Mouse (Mus musculus) hindbrain, embryonic 14.5 days (tissue): ENCODE measurements at regions not wholly inside any gene's neighbourhood (a gene's known extent, or its start where the extent isn't known, plus 50 kb on each side); places are given as distances from the start of the nearest gene placed in this dataset.

ENCODE experiments used
- ATAC-seq: fragments of 200-750 bp; cut with Nextera tagmentation; 2 replicates; pipeline ENCODE4 v1.8.0; 2017; ENCODE audit warnings: moderate number of reproducible peaks, mild to moderate bottlenecking, moderate TSS enrichment, moderate library complexity; ENCODE audit not compliant: low FRiP score
- DNase-seq: peaks from one replicate; pipeline ENCODE4 v3.0.0-alpha.2; 2015; ENCODE audit warnings: low spot score
- H3K27ac ChIP-seq: fragments of 300-500 bp; sonication (generic); 2 replicates; pipeline ENCODE4 v1.5.1; 2014; ENCODE audit warnings: mild to moderate bottlenecking, moderate library complexity
- H3K27me3 ChIP-seq: fragments of 300-500 bp; sonication (generic); 2 replicates; pipeline ENCODE4 v1.6.1; 2014; ENCODE audit warnings: mild to moderate bottlenecking, low read length, mixed read lengths; ENCODE audit not compliant: control insufficient read depth, insufficient read depth
- H3K36me3 ChIP-seq: fragments of 300-500 bp; sonication (generic); replicated peaks from 2 replicates; pipeline ENCODE4 v1.6.1; 2014; ENCODE audit not compliant: control insufficient read depth, insufficient read depth
- H3K4me1 ChIP-seq: fragments of 300-500 bp; sonication (generic); replicated peaks from 2 replicates; pipeline ENCODE4 v1.6.1; 2014; ENCODE audit warnings: antibody characterized with exemption, low read length, mixed read lengths; ENCODE audit not compliant: control insufficient read depth, insufficient read depth
- H3K4me2 ChIP-seq: fragments of 300-500 bp; sonication (generic); replicated peaks from 2 replicates; pipeline ENCODE4 v1.6.1; 2014; ENCODE audit warnings: mild to moderate bottlenecking, moderate library complexity
- H3K4me3 ChIP-seq: fragments of 300-500 bp; sonication (generic); replicated peaks from 2 replicates; pipeline ENCODE4 v1.5.1; 2014; ENCODE audit warnings: mild to moderate bottlenecking, low read length
- H3K9ac ChIP-seq: fragments of 300-500 bp; sonication (generic); 2 replicates; pipeline ENCODE4 v1.6.1; 2014
- H3K9me3 ChIP-seq: fragments of 300-500 bp; sonication (generic); 2 replicates; pipeline ENCODE4 v1.6.1; 2016; ENCODE audit warnings: low read length; ENCODE audit not compliant: control insufficient read depth
- WGBS: fragments of 180-500 bp; shearing (Covaris S2); extraction: QIAGEN DNeasy Blood & Tissue Kit; methylation state at CpG from one replicate; pipeline ENCODE4 v1.1.7; 2014; 5-methylcytosine and 5-hydroxymethylcytosine counted together

- no peaks in the 10 kb centered on the region for H3K4me1 ChIP-seq
- H3K27me3 ChIP-seq, result no peaks in the 10 kb centered on the region
- WGBS, result 60% methylated on average over 2 of the region's 2 CpGs
- no peak overlapping the region for H3K4me3 ChIP-seq
- no peaks in the 10 kb centered on the region for H3K36me3 ChIP-seq
- no peak for DNase-seq
- no peak overlapping the region for H3K27ac ChIP-seq
- H3K9me3 ChIP-seq, result no peaks in the 10 kb centered on the region
- H3K9ac ChIP-seq, result no peak overlapping the region
- no peak for ATAC-seq
- H3K4me2 ChIP-seq, result no peak overlapping the region
These were observed 317.3 kb upstream of the Epha4 start for GRCm38 (mm10) chr1:77832174-77832573.

GRCm38 (mm10) chr1:77824716-77825387 lies 310.0 kb upstream of the Epha4 start:
- no peak overlapping the region for H3K4me2 ChIP-seq
- H3K9ac ChIP-seq, result no peak overlapping the region
- DNase-seq (no peak), ATAC-seq (no peak)
- H3K36me3 ChIP-seq, result no peaks in the 10 kb centered on the region
- H3K27ac ChIP-seq, result peak overlapping the region; percentile 1
- no peaks in the 10 kb centered on the region for H3K27me3 ChIP-seq
- WGBS, result 39% methylated on average over 5 of the region's 5 CpGs
- peaks cover 14% of the 10 kb centered on the region for H3K4me1 ChIP-seq
- H3K9me3 ChIP-seq, result no peaks in the 10 kb centered on the region
- no peak overlapping the region for H3K4me3 ChIP-seq

- H3K4me2 ChIP-seq, result peak overlapping the region; percentile 33
- H3K27me3 ChIP-seq, result no peaks in the 10 kb centered on the region
- DNase-seq (no peak), ATAC-seq (no peak; the same call in 1 of the 2 replicates)
- no peaks in the 10 kb centered on the region for H3K9me3 ChIP-seq
- no peak overlapping the region for H3K9ac ChIP-seq
- no peaks in the 10 kb centered on the region for H3K36me3 ChIP-seq
- H3K27ac ChIP-seq, result peak overlapping the region; percentile 63
- 16% methylated on average over 10 of the region's 10 CpGs for WGBS
- no peak overlapping the region for H3K4me3 ChIP-seq
- peaks cover 14% of the 10 kb centered on the region for H3K4me1 ChIP-seq
These were observed 309.2 kb upstream of the Epha4 start for GRCm38 (mm10) chr1:77823801-77824687.

- Histone ChIP-seq H3K4me2 (no peak overlapping the region), H3K9ac (no peak overlapping the region), H3K9me3 (no peaks in the 10 kb centered on the region), H3K4me1 (peaks cover 14% of the 10 kb centered on the region), H3K27me3 (no peaks in the 10 kb centered on the region), H3K27ac (no peak overlapping the region), H3K36me3 (no peaks in the 10 kb centered on the region), H3K4me3 (no peak overlapping the region)
- WGBS, result 85% methylated on average over 2 of the region's 2 CpGs
- ATAC-seq (no peak), DNase-seq (no peak)
These were observed 305.2 kb upstream of the Epha4 start for GRCm38 (mm10) chr1:77820101-77820500.

DNA sequence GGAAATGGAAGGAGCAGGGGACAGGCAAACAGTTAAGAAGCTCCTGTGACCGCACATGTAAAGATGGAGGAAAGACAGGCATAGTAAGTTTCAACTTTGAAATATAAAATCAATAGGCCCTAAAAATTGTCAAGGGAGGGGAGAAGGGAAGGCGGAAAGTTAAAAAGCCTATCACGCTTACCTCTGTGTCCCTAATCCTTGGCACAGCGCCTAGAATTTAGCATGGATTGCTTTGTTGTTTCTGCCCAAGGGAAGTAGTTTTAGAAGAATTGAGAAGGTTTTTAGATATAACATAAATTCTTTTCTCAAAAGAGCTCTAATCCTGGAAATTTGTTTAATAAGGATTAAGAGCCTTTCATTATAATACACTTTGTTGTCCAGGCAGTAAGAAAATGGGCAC lies 300.6 kb upstream of the Epha4 start:
- no peak overlapping the region for H3K9ac ChIP-seq
- DNase-seq, result no peak

DNA sequence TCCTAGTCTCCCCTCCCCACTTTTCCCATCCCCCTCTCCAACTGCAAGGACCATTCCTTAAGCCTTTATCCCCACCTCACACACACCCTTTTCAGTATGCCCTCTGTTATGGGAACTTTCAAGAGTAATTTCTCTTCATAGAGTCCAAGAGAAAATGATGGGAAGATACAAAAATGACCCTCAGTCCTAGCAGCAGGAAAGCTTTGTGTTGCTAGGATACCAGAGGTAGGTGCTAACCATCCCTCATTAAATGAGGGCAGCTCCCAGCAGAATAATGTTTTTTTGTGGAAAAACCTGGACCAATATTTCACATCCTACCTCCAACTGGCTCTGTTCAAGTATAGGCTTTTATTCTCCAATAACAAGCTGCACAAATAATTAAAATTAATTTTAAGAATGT lies 296.7 kb upstream of the Epha4 start:
- H3K9me3 ChIP-seq, result no peaks in the 10 kb centered on the region
- ATAC-seq (no peak), DNase-seq (no peak)
- no peak overlapping the region for H3K4me3 ChIP-seq
- H3K27ac ChIP-seq, result no peak overlapping the region
- no peaks in the 10 kb centered on the region for H3K4me1 ChIP-seq
- H3K4me2 ChIP-seq, result no peak overlapping the region
- H3K36me3 ChIP-seq, result no peaks in the 10 kb centered on the region
- no peaks in the 10 kb centered on the region for H3K27me3 ChIP-seq
- H3K9ac ChIP-seq, result no peak overlapping the region

More for the DNA sequence above, 300.6 kb upstream of the Epha4 start:
- 81% methylated on average over 4 of the region's 4 CpGs for WGBS
- H3K36me3 ChIP-seq, result no peaks in the 10 kb centered on the region
- no peak overlapping the region for H3K4me3 ChIP-seq
- no peaks in the 10 kb centered on the region for H3K27me3 ChIP-seq
- no peak overlapping the region for H3K4me2 ChIP-seq
- H3K27ac ChIP-seq, result no peak overlapping the region
- H3K4me1 ChIP-seq, result no peaks in the 10 kb centered on the region
- H3K9me3 ChIP-seq, result no peaks in the 10 kb centered on the region
- ATAC-seq, result no peak

DNA sequence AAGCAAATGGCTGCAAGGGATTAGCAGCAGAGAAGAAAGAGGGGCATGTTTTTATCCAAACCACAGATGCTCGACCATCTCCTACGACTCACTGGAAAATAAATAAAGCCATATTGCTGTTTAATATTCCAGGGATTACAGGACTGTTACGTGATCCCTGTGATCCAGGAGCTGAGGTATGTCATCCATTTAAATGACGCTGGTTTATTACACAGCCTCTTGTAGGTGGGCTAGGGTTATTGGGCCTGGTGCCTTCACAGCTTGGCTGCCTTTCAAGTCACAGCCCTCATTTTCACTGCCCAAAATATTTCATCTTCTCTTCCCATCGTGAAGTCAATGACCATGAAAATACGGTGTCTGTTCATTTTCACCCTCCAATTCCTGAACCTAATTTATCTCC lies 276.1 kb upstream of the Epha4 start:
- H3K36me3 ChIP-seq, result no peaks in the 10 kb centered on the region
- H3K9me3 ChIP-seq, result no peaks in the 10 kb centered on the region
- no peak overlapping the region for H3K4me3 ChIP-seq
- H3K4me2 ChIP-seq, result no peak overlapping the region
- no peaks in the 10 kb centered on the region for H3K4me1 ChIP-seq
- H3K27me3 ChIP-seq, result no peaks in the 10 kb centered on the region
- no peak for DNase-seq
- 77% methylated on average over 6 of the region's 6 CpGs for WGBS
- H3K9ac ChIP-seq, result no peak overlapping the region
- ATAC-seq, result no peak
- no peak overlapping the region for H3K27ac ChIP-seq

DNA sequence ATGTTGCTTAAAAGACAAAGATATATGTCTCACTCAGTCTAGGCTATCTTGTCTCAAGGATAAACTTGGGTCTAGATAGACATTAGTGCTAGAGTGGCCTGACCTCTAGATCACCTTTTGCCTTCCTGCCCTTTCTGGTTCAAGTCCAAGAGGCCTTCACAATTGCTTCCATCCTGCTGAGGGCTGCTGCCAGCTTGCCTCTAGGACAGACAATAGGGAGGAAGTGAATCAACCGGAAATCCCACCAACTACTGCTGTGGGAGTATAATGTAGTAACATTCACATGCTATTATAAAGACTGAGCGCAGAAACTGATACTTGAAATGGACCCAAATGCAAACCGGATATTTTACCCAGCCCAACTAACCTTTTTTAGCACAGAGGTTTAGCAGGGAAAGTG lies 239.4 kb upstream of the Epha4 start:
- no peak for DNase-seq
- Histone ChIP-seq H3K9ac (no peak overlapping the region), H3K4me3 (no peak overlapping the region), H3K27ac (no peak overlapping the region), H3K4me2 (no peak overlapping the region), H3K27me3 (no peaks in the 10 kb centered on the region), H3K4me1 (no peaks in the 10 kb centered on the region), H3K9me3 (no peaks in the 10 kb centered on the region), H3K36me3 (no peaks in the 10 kb centered on the region)
- WGBS, result 79% methylated on average over 3 of the region's 3 CpGs
- no peak for ATAC-seq

DNA sequence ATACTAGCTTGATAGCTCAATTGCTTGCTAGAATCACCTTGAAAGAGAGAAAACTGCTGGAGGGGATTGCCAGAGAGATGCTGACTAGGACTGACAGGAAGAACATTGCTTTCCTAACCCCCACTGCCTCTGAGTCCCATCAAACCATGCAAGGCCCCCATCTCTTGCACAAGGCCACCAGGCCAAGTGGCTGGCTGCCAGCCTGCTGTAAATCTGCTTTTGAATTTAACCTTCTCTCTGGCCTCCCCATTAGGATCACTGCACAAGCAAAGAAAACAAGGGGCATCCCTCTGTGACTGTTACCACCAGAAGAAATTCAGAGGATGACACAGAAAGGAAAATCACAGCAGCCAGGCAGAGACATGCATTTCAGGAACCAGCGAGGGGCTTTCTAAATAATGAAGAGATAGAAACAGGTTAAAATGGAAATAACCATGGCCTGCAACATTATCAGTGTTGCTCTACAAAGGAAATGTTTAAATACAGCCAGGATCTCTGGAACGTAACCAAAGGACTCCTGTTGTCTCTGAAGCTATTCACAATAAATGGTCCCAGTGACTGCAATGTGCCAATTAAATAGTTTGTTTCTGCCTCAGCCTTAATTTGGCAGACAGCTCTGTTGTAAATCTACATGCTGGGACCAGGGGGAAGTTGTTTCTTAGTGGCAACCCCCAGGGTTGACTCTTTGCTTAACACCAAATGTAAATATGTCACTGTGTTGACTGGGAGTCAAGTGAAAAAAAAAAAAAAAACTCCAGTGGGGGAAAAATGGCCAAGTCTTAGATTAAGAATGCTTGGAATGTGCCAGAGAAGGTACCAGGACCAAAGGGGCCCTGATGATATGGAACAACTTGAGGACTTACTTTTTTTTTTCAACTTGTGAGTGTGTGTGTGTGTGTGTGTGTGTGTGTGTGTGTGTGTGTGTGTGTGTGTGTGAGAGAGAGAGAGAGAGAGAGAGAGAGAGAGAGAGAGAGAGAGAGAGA lies 233.9 kb upstream of the Epha4 start:
- DNase-seq (peak; percentile 33), ATAC-seq (no peak)
- peaks cover 7% of the 10 kb centered on the region; the same call in 1 of the 2 replicates for H3K4me1 ChIP-seq
- WGBS, result 49% methylated on average over 2 of the region's 2 CpGs
- H3K36me3 ChIP-seq, result no peaks in the 10 kb centered on the region
- no peak overlapping the region for H3K4me3 ChIP-seq
- peak overlapping the region; percentile 43; the same call in 1 of the 2 replicates for H3K27ac ChIP-seq
- no peaks in the 10 kb centered on the region for H3K27me3 ChIP-seq
- no peaks in the 10 kb centered on the region for H3K9me3 ChIP-seq
- no peak overlapping the region for H3K9ac ChIP-seq
- no peak overlapping the region for H3K4me2 ChIP-seq
